Mouse (Mus musculus) frontal cortex, postnatal 25 days (tissue): ENCODE measurements around the gene Mcf2l.
A peak's percentile ranks its signal among the peaks of the same experiment; 100 is the strongest.

ENCODE experiments used
- DNase-seq, 2 experiments: peaks; one replicate each; pipeline ENCODE4 v3.0.0; 2022; ENCODE audit warnings: low spot score in 2 of 2

Mcf2l gene

DNA sequence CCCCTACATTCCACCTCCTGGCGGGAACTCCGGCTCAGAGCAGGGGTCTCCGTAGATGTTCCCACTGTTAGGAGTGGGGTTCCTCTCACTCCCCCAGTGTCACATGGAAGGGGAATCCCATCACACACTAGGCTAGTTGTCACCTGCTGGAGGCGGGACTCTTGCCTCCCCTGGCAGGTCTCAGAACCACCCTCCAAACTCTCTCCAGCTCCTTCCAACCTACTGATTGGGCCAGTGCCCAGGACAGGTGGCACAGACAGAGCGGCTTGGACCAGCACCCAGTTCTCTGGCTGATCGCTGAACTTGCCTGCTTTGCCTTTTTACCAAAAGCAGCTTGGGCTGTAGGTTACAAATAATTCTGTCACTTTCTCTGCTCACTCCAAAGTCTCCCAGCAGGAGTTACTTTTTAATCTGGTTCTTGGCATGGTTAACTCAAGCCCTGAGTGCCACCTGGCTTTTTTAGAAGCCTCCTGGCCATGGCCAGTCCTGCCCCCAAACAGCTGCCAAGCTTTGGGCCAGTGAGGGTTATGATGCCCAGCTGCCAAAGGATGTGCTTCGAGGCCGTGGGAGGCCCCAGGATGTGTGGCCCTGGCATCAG, 687 bp downstream of the Mcf2l start:
- no peak for DNase-seq

GRCm38 (mm10) chr8:12874971-12875370, 1.4 kb downstream of the Mcf2l start:
- no peak for DNase-seq

DNA sequence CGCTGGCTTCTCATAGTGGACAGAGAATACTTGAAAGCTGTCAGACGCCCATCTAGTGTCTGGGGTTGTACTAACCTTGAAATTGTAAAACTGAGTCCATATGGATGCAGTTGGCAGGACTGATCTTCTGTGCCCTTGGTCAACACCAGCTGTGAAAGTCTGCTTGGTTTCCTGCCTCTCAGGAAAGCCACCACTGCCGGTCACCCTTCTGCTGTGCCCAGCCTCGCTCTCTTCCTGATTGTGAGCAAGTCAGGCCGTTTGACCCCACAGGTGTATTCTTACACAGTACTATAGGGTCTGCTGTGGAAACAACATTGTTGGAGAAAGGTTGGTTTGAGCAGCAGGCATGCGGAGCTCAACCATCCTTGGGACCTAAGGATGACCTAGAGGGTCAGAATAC, 3.5 kb downstream of the Mcf2l start:
- no peak for DNase-seq

DNA sequence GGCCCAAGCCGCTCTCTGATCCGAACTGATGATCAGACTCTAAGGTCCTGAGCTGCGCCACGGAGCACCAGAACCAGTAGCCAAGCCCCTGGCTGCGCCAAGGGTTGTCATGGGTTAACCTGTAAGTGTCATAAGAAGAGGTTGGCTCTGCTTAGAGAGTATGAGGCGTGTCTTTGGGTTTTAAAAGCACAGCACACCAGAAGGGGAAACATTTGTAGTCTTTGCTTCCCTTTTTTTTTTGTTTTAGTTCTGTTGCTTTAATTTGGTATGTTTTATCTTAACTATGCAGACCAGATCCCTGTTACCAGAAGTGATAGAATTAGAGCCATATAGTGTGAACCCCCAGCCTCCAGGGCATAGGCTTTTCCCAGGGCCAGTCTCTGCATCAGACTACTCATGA, 6.6 kb downstream of the Mcf2l start:
- DNase-seq = no peak

- DNase-seq = no peak
Measured at GRCm38 (mm10) chr8:12883051-12884004, 9.7 kb downstream of the Mcf2l start.

GRCm38 (mm10) chr8:12887772-12888435, 14.3 kb downstream of the Mcf2l start:
- no peak for DNase-seq

DNA sequence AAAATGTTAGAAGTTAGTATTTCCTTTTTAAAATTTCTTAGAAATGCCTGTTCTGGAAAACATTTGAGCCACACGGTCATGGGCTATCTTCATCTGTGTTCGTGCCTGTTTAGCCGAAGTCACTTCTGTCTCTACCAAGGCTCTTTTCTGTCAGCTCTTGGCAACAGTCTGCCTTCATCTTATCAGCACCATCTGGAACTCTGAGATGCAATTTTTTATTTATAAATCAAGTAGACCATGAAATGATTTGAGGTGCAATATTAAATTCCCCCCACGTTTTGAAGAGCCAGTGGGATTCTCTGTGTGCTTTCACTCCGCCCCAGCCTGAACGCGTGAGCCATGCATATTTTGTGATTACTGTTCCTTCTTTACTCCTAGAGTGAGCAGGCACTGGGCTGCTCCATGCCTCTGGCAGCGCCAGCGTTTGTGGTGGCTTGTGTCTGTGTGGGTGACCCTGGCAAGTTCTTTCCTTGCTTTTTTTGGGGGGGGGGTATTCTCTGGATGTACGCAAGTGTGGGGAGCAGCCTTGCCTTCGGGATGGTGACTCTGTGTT, 15.5 kb downstream of the Mcf2l start:
- no peak for DNase-seq

- no peak for DNase-seq
Measured at GRCm38 (mm10) chr8:12892882-12893446, 19.4 kb downstream of the Mcf2l start.

DNA sequence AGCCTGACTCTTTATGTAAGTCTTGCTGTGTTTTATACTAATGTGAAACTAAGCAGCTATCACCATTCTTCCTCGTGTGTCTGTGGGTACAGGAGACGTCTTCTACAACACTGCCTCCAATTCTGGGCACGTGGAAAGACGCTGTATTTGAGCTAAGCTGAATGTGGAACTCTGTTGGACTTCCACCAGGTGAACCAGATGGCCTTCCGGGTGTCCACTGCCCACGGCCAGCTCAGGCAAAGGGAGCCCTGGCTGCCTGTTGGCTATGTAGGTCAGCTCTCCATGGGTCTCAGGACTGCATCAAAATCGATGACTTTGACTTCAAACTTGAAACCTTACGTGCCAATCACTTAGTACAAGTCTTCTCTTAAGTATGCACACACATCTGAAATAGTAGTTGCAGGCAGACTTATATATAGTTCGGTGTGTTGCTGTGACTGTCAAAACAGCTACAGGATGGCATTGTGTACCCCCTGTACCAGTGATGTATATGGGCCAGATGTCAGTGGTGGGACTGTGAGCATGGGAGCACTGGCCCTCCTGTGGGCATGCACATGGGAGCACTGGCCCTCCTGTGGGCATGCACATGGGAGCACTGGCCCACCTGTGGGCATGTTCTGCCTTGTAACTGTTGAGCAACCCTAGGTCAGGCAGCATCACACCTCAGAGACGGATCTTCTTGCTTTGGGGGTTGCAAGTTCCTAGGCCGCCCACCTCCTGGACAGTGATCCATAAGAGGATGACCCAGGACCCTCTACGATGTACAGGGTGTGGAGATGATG, 20.4 kb downstream of the Mcf2l start:
- no peak for DNase-seq

DNA sequence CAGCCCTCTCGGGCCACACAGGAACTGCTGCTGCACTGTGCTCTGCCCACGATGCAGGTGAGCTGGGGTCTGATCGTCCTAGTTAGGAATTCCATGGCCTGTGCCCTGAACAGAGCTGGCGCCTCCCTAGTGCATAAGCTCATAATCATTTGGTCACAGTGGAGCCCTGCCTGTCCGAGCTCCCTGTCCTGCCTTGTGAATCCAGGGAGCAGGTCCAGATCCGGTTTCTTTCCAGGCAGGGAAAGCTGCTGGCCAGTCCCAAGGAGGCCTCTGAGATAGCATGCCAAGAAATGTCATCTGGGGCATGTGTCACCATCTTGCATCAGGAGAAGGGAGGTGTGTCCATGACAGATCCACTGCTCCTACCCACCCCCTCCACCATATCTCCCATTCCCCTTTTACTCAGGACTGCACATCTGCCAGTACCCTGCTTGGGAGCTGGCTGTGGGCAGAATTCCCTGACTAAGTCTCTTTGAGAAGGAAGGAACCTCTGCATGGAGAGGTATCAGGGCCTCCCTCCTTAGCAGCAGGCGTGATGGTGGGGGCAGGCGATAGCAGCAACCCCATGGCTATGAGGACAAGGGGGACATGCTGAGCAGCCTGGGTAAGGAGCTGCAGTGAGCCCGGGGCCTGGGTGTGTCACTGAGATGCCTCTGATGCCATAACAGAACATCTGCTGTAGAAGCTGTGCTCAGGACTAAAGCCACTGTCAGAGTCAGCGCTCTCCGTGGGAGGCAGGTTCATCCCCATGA, 21.4 kb downstream of the Mcf2l start:
- no peak for DNase-seq

- no peak for DNase-seq
Measured at GRCm38 (mm10) chr8:12895535-12896150, 22.0 kb downstream of the Mcf2l start.

GRCm38 (mm10) chr8:12896494-12897373, 23.1 kb downstream of the Mcf2l start:
- peak in 1 of 2 experiments; percentile 59 for DNase-seq

GRCm38 (mm10) chr8:12897815-12898214, 24.2 kb downstream of the Mcf2l start:
- no peak for DNase-seq

DNA sequence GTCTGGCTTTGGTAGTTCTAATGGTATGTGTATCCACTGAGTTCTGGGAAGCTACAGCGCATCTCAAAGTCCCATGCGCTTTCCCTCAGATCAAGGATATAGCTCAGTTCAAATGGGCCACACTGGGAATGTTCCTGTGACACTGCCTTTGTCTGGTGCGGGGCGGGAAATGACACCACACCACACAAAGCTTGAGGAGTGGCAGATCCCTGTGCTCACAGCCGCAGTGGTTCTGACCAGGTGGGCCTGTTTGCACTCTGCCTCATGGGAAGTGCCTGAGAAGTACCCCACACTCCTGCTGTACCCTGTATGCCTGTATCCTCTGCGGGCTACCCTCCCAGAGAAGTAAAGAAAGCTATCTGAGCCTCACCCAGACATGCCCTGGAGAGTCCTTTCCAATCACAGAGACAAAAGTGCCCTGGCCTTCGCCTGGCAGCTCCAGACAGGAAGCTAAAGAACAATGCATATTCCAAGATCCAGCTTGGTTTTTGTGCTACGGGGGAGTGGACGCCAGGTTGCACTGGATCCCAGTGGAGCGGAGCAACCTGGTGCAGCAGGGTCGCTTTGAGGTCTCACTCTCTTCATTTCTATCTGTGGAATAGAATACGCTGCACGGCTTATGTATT, 30.3 kb downstream of the Mcf2l start:
- DNase-seq = no peak

GRCm38 (mm10) chr8:12905122-12905521, 31.5 kb downstream of the Mcf2l start:
- no peak for DNase-seq

- DNase-seq = no peak
Measured at GRCm38 (mm10) chr8:12905599-12906321, 32.2 kb downstream of the Mcf2l start.

DNA sequence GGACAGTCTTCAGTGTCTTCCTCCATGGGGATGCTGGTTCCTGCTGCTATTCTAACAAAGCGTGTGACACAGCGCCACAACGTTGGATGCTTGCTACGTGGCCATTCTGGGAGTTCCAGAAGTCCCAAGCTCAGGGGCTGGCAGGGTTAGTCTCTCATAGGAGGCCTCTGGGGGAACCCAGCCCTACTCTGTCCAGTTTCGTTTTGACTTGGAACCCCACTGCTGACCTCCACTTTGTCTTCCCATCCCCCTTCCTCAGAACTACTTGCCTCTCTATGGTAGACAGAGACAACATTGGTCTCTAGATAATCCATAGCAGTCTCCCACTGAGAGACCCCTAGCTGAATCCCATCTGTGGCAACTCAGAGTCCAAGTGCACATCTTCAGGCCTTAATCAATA, 33.0 kb downstream of the Mcf2l start:
- DNase-seq = no peak

GRCm38 (mm10) chr8:12907730-12908129, 34.1 kb downstream of the Mcf2l start:
- DNase-seq = no peak
